In the genomic region with DNA sequence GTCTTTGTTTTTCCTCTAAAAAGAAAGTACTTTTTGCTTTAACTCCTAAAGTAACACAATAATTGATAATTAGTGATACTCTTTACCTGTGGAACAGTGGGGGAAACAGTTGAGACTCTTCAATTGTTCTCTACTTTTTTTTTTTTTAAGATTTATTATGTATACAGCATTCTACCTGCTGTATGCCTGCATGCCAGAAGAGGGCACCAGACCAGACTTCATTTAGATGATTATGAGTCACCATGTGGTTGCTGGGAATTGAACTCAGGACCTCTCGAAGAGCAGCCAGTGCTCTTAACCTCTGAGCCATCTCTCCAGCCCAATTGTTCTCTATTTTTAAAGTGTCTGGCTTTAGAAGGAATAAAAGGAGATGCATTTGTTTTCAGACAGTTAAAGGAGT, we compare ENCODE assay signal across 13 mouse cellular contexts. TPM values are rescaled to one million over a fixed set of nuclear protein-coding genes. Genes with fewer than 3 reads are reported as not detected.
DNase-seq lines count a peak whose midpoint lies in the region; ATAC-seq lines count a peak whose summit lies in the region.
"Had no signal": no experiment of that assay in that cellular context is flagged by ENCODE, and none has a peak within 500 bp of the region (broad histone marks: within the 10 kb centered on the region; RNA-seq: fewer than 3 reads in every experiment).

No protein-coding gene starts in this region.

- H3K27ac ChIP-seq in liver, embryonic 13.5 days = no peak overlapping the region
- no peak overlapping the region for H3K27ac ChIP-seq in liver, embryonic 11.5 days (ENCODE audit: low read depth, low read length)
- H3K27ac ChIP-seq: forebrain, embryonic 15.5 days; kidney, embryonic 15.5 days had no signal

- no peak overlapping the region for H3K4me2 ChIP-seq in liver, embryonic 13.5 days
- no peak overlapping the region for H3K4me2 ChIP-seq in liver, embryonic 11.5 days
- H3K4me2 ChIP-seq: forebrain, embryonic 15.5 days; kidney, embryonic 15.5 days had no signal

- H3K27me3 ChIP-seq in liver, embryonic 13.5 days = no peaks in the 10 kb centered on the region
- no peaks in the 10 kb centered on the region for H3K27me3 ChIP-seq in liver, embryonic 11.5 days (replicated peaks; ENCODE audit: control insufficient read depth, insufficient read depth, low read length)
- H3K27me3 ChIP-seq: forebrain, embryonic 15.5 days; kidney, embryonic 15.5 days had no signal

- peaks cover 35% of the 10 kb centered on the region for H3K4me1 ChIP-seq in liver, embryonic 13.5 days (replicated peaks)
- H3K4me1 ChIP-seq in liver, embryonic 11.5 days (replicated peaks; ENCODE audit: control insufficient read depth, insufficient read depth, low read length) = peaks cover 17% of the 10 kb centered on the region

- ATAC-seq in liver, embryonic 13.5 days (ENCODE audit: low read depth) = no peak
- no peak for ATAC-seq in liver, embryonic 11.5 days (replicated peaks; ENCODE audit: low FRiP score)
- ATAC-seq in CD4-positive, CD25-positive, alpha-beta regulatory T cell, adult 4 months = peak; percentile 76
- ATAC-seq: forebrain, embryonic 15.5 days had no signal

- H3K36me3 ChIP-seq in liver, embryonic 13.5 days = peaks cover 41% of the 10 kb centered on the region
- peaks cover 23% of the 10 kb centered on the region; the same call in 1 of the 2 replicates for H3K36me3 ChIP-seq in liver, embryonic 11.5 days (ENCODE audit: control insufficient read depth, insufficient read depth, low read length)

- no peak overlapping the region for H3K9ac ChIP-seq in liver, embryonic 13.5 days
- H3K9ac ChIP-seq in liver, embryonic 11.5 days (ENCODE audit: low read depth, low read length) = no peak overlapping the region
- H3K9ac ChIP-seq: forebrain, embryonic 15.5 days; kidney, embryonic 15.5 days had no signal

- 62% methylated on average over 1 of the region's 1 CpGs for WGBS in liver, embryonic 13.5 days (ENCODE audit: insufficient replicate concordance)
- 97% methylated on average over 1 of the region's 1 CpGs for WGBS in liver, embryonic 11.5 days

- no peaks in the 10 kb centered on the region for H3K9me3 ChIP-seq in liver, embryonic 13.5 days (replicated peaks)
- no peaks in the 10 kb centered on the region for H3K9me3 ChIP-seq in liver, embryonic 11.5 days (ENCODE audit: control insufficient read depth, low read length)
- H3K9me3 ChIP-seq: forebrain, embryonic 15.5 days; kidney, embryonic 15.5 days had no signal

- H3K4me3 ChIP-seq in liver, embryonic 13.5 days (replicated peaks) = no peak overlapping the region
- no peak overlapping the region for H3K4me3 ChIP-seq in liver, embryonic 11.5 days (ENCODE audit: low read depth, low read length)
- H3K4me3 ChIP-seq: forebrain, embryonic 15.5 days; kidney, embryonic 15.5 days had no signal

- DNase-seq in liver, embryonic 13.5 days = peak; percentile 10
- DNase-seq in liver, embryonic 11.5 days (ENCODE audit: low spot score) = no peak
- peak; percentile 18 for DNase-seq in adipocyte (ENCODE audit: low spot score)
- DNase-seq in retina, embryonic 14.5 days (ENCODE audit: low spot score) = peak; percentile 13
- no peak for DNase-seq in cerebellum, postnatal 25 days
- DNase-seq in adrenal gland, adult 18-20 months (ENCODE audit: low spot score in 2 of 2) = no peak
- no peak for DNase-seq in adrenal gland, postnatal 14 days
- DNase-seq: adrenal gland, adult 2 months had no signal

RNA-seq across cellular contexts. Expression of a gene that starts 5.9 kb away (rescaled TPM):
- polyA plus RNA-seq in liver, embryonic 13.5 days (2015; fragmentation: Nextera tagmentation; extraction: Ambion mirVana) = 136 and 170 TPM in 2 replicates
- polyA plus RNA-seq in liver, embryonic 11.5 days (2014; fragmentation: Nextera tagmentation; extraction: Ambion mirVana) = 254 and 288 TPM in 2 replicates
- polyA plus RNA-seq in CD4-positive, CD25-positive, alpha-beta regulatory T cell, adult 4 months (2017; shearing (Covaris generic)) = 100 to 1,000 TPM; 514 to 711 TPM
- total RNA-seq in adrenal gland, adult 18-20 months (2021) = 100 to 1,000 TPM; 423 to 430 TPM
- 342 and 351 TPM in 2 replicates for total RNA-seq in adrenal gland, postnatal 14 days (2021)

RNA-seq across cellular contexts. Expression of a gene that starts 30.7 kb away (rescaled TPM):
- 17.4 and 18.9 TPM in 2 replicates for polyA plus RNA-seq in liver, embryonic 13.5 days (2015; fragmentation: Nextera tagmentation; extraction: Ambion mirVana)
- 40.5 and 42.9 TPM in 2 replicates for polyA plus RNA-seq in liver, embryonic 11.5 days (2014; fragmentation: Nextera tagmentation; extraction: Ambion mirVana)
- polyA plus RNA-seq in CD4-positive, CD25-positive, alpha-beta regulatory T cell, adult 4 months (2017; shearing (Covaris generic)) = 10 to 100 TPM; 49.5 to 61.8 TPM
- total RNA-seq in adrenal gland, adult 18-20 months (2021) = 10 to 100 TPM; 62.0 to 70.6 TPM
- 67.6 and 81.5 TPM in 2 replicates for total RNA-seq in adrenal gland, postnatal 14 days (2021)

RNA-seq across cellular contexts. Expression of a gene that starts 31.9 kb away (rescaled TPM):
- polyA plus RNA-seq in liver, embryonic 13.5 days (2015; fragmentation: Nextera tagmentation; extraction: Ambion mirVana) = 45.1 and 47.1 TPM in 2 replicates
- 102 and 112 TPM in 2 replicates for polyA plus RNA-seq in liver, embryonic 11.5 days (2014; fragmentation: Nextera tagmentation; extraction: Ambion mirVana)
- polyA plus RNA-seq in CD4-positive, CD25-positive, alpha-beta regulatory T cell, adult 4 months (2017; shearing (Covaris generic)) = 100 to 1,000 TPM; 106 to 107 TPM
- 10 to 100 TPM; 49.1 to 49.4 TPM for total RNA-seq in adrenal gland, adult 18-20 months (2021)
- total RNA-seq in adrenal gland, postnatal 14 days (2021) = 57.4 and 65.0 TPM in 2 replicates

RNA-seq across cellular contexts. Expression of a gene that starts 47.6 kb away (rescaled TPM):
- 0.17 and 0.38 TPM in 2 replicates for polyA plus RNA-seq in liver, embryonic 13.5 days (2015; fragmentation: Nextera tagmentation; extraction: Ambion mirVana)
- polyA plus RNA-seq in liver, embryonic 11.5 days (2014; fragmentation: Nextera tagmentation; extraction: Ambion mirVana) = 0.40 and 0.53 TPM in 2 replicates
- polyA plus RNA-seq in CD4-positive, CD25-positive, alpha-beta regulatory T cell, adult 4 months (2017; shearing (Covaris generic)) = 1 to 10 TPM; 3.9 to 7.1 TPM
- total RNA-seq in adrenal gland, adult 18-20 months (2021) = under 1 TPM in 1 of 2 experiments, not detected in 1; 0.35 TPM
- 0.56 TPM in 1 of 2 replicates, not detected in the other for total RNA-seq in adrenal gland, postnatal 14 days (2021)
- total RNA-seq: adrenal gland, adult 2 months had no signal
- polyA plus RNA-seq: adrenal gland, adult 2 months; cortical plate, adult 2 months; limb, embryonic 11.5 days had no signal

Comparison
In these comparisons a context has a peak if more than half of its experiments do, and no peak if none do; other contexts are left out.
1. DNase-seq: peak in liver, embryonic 13.5 days (single experiment), adipocyte (single experiment) and retina, embryonic 14.5 days (single experiment); none in liver, embryonic 11.5 days (single experiment), cerebellum, postnatal 25 days (0 of 2), adrenal gland, adult 18-20 months (0 of 2) and adrenal gland, postnatal 14 days (single experiment).